9 mouse cellular contexts compared by ENCODE assay signal in the genomic region with DNA sequence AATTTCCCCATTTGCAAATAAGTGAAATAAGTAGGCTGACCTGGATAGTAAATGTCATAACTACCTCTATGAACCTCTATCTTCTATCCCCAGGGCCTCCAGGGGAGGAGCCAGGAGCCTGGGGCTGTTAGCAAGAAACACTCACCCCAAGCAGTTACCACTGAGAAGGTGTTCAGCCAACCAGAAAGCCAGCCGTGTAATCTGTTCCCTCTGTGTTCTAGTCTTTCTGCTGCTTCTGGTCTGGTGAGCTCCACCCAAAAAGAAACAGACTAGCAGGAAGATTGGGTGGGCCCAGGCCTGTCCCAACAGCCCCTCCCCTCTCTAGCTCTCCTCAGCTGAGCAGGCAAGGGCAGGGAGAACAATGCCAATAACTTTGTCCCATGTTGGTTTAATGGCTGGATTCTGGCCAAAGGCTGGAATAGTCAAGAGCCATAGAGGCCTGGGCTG. TPM values are rescaled to one million over a fixed set of nuclear protein-coding genes. Genes with fewer than 3 reads are reported as not detected.
DNase-seq lines count a peak whose midpoint lies in the region; ATAC-seq lines count a peak whose summit lies in the region.
"Had no signal": no experiment of that assay in that cellular context is flagged by ENCODE, and none has a peak within 500 bp of the region (broad histone marks: within the 10 kb centered on the region; RNA-seq: fewer than 3 reads in every experiment).

No protein-coding gene starts in this region.

- no peak overlapping the region for H3K4me3 ChIP-seq in kidney, embryonic 14.5 days (ENCODE audit: low read length)
- no peak overlapping the region for H3K4me3 ChIP-seq in embryonic facial prominence, embryonic 14.5 days (ENCODE audit: low read depth, low read length)
- H3K4me3 ChIP-seq in liver, embryonic 12.5 days, result no peak overlapping the region
- H3K4me3 ChIP-seq: myocyte had no signal

- ATAC-seq in kidney, embryonic 14.5 days (ENCODE audit: low FRiP score, low TSS enrichment), result no peak
- ATAC-seq in embryonic facial prominence, embryonic 14.5 days (ENCODE audit: low read depth), result peak; percentile 48; the same call in 1 of the 2 replicates
- peak; percentile 92 for ATAC-seq in liver, embryonic 12.5 days

- DNase-seq in kidney, postnatal 25 days, result peak; percentile 36 to 58
- DNase-seq in embryonic facial prominence, embryonic 14.5 days (ENCODE audit: low spot score), result peak; percentile 15
- DNase-seq in splenic B cell, adult 2 months (ENCODE audit: low read depth, low spot score), result peak; percentile 65
- no peak for DNase-seq in frontal cortex, postnatal 36 days (ENCODE audit: low spot score in 2 of 2)
- DNase-seq in embryo, embryonic 10.5 days (ENCODE audit: low spot score), result no peak
- no peak for DNase-seq in gastrocnemius, postnatal 36 days

- H3K27ac ChIP-seq in kidney, embryonic 14.5 days (ENCODE audit: low read depth, low read length), result no peak overlapping the region
- H3K27ac ChIP-seq in embryonic facial prominence, embryonic 14.5 days (replicated peaks; ENCODE audit: low read depth, low read length), result no peak overlapping the region
- H3K27ac ChIP-seq in liver, embryonic 12.5 days, result peak overlapping the region; percentile 94

- no peaks in the 10 kb centered on the region for H3K27me3 ChIP-seq in kidney, embryonic 14.5 days (ENCODE audit: control insufficient read depth, insufficient read depth, low read length)
- no peaks in the 10 kb centered on the region for H3K27me3 ChIP-seq in embryonic facial prominence, embryonic 14.5 days (replicated peaks; ENCODE audit: control insufficient read depth, insufficient read depth, low read length)
- H3K27me3 ChIP-seq in liver, embryonic 12.5 days (replicated peaks), result no peaks in the 10 kb centered on the region
- H3K27me3 ChIP-seq in splenic B cell, adult 2 months (ENCODE audit: control insufficient read depth, insufficient read depth, low read length, poor library complexity, severe bottlenecking), result no peaks in the 10 kb centered on the region

- H3K4me1 ChIP-seq in kidney, embryonic 14.5 days (ENCODE audit: control insufficient read depth, insufficient read depth, low read length), result 0 out of 2 replicates have a peak, but pooled peaks cover 5% of the 10 kb centered on the region
- H3K4me1 ChIP-seq in embryonic facial prominence, embryonic 14.5 days (ENCODE audit: control insufficient read depth, insufficient read depth, low read length), result no peaks in the 10 kb centered on the region
- peaks cover 82% of the 10 kb centered on the region for H3K4me1 ChIP-seq in liver, embryonic 12.5 days

- no peaks in the 10 kb centered on the region for H3K36me3 ChIP-seq in kidney, embryonic 14.5 days (ENCODE audit: control insufficient read depth, insufficient read depth, low read length)
- no peaks in the 10 kb centered on the region for H3K36me3 ChIP-seq in embryonic facial prominence, embryonic 14.5 days (ENCODE audit: control insufficient read depth, insufficient read depth, low read length)
- H3K36me3 ChIP-seq in liver, embryonic 12.5 days, result no peaks in the 10 kb centered on the region
- no peaks in the 10 kb centered on the region for H3K36me3 ChIP-seq in splenic B cell, adult 2 months (ENCODE audit: control insufficient read depth, insufficient read depth, low read length, poor library complexity, severe bottlenecking)

- no peak overlapping the region for H3K9ac ChIP-seq in kidney, embryonic 14.5 days (ENCODE audit: low read depth, low read length)
- no peak overlapping the region for H3K9ac ChIP-seq in embryonic facial prominence, embryonic 14.5 days (ENCODE audit: low read depth, low read length)
- H3K9ac ChIP-seq in liver, embryonic 12.5 days, result peak overlapping the region; percentile 60

- intact Hi-C loops in gastrocnemius, postnatal 36 days (cut with DNase I), result no loop called here

- no peak overlapping the region for H3K4me2 ChIP-seq in kidney, embryonic 14.5 days (replicated peaks; ENCODE audit: low read depth, low read length)
- H3K4me2 ChIP-seq in embryonic facial prominence, embryonic 14.5 days (ENCODE audit: low read depth, low read length), result no peak overlapping the region
- H3K4me2 ChIP-seq in liver, embryonic 12.5 days, result peak overlapping the region; percentile 65

- no peaks in the 10 kb centered on the region for H3K9me3 ChIP-seq in kidney, embryonic 14.5 days (ENCODE audit: control insufficient read depth, low read length)
- no peaks in the 10 kb centered on the region for H3K9me3 ChIP-seq in embryonic facial prominence, embryonic 14.5 days (ENCODE audit: control insufficient read depth, low read length)
- no peaks in the 10 kb centered on the region for H3K9me3 ChIP-seq in liver, embryonic 12.5 days (replicated peaks)

- 10% methylated on average over 1 of the region's 1 CpGs for WGBS in kidney, embryonic 14.5 days
- WGBS in embryonic facial prominence, embryonic 14.5 days, result 31% methylated on average over 1 of the region's 1 CpGs
- 18% methylated on average over 1 of the region's 1 CpGs for WGBS in liver, embryonic 12.5 days (ENCODE audit: insufficient replicate concordance)

RNA-seq across cellular contexts. Expression of gene Klf11, which starts 6.9 kb away (rescaled TPM):
- 6.2 and 11.9 TPM in 2 replicates for polyA plus RNA-seq in kidney, embryonic 14.5 days (2014; fragmentation: Nextera tagmentation; extraction: Ambion mirVana)
- polyA plus RNA-seq in embryonic facial prominence, embryonic 14.5 days (2014; fragmentation: Nextera tagmentation; extraction: Ambion mirVana), result 12.1 and 16.3 TPM in 2 replicates
- polyA plus RNA-seq in liver, embryonic 12.5 days (2016; fragmentation: Nextera tagmentation; extraction: Ambion mirVana), result 9.2 and 10.6 TPM in 2 replicates
- total RNA-seq in gastrocnemius, postnatal 36 days (2021), result 1 to 10 TPM; 7.8 to 8.6 TPM

RNA-seq across cellular contexts. Expression of gene Cys1, which starts 37.5 kb away (rescaled TPM):
- 10.7 and 11.8 TPM in 2 replicates for polyA plus RNA-seq in kidney, embryonic 14.5 days (2014; fragmentation: Nextera tagmentation; extraction: Ambion mirVana)
- 6.1 and 7.1 TPM in 2 replicates for polyA plus RNA-seq in embryonic facial prominence, embryonic 14.5 days (2014; fragmentation: Nextera tagmentation; extraction: Ambion mirVana)
- 0.56 and 1.0 TPM in 2 replicates for polyA plus RNA-seq in liver, embryonic 12.5 days (2016; fragmentation: Nextera tagmentation; extraction: Ambion mirVana)
- 1 to 10 TPM; 3.4 to 3.7 TPM for total RNA-seq in gastrocnemius, postnatal 36 days (2021)

Comparison
In these comparisons a context has a peak if more than half of its experiments do, and no peak if none do; other contexts are left out.
1. DNase-seq: peak in kidney, postnatal 25 days (2 of 2), embryonic facial prominence, embryonic 14.5 days (single experiment) and splenic B cell, adult 2 months (single experiment); none in frontal cortex, postnatal 36 days (0 of 2), embryo, embryonic 10.5 days (single experiment) and gastrocnemius, postnatal 36 days (0 of 2).